Mouse (Mus musculus) kidney, postnatal 0 days (tissue): ENCODE measurements at regions not wholly inside any gene's neighbourhood (a gene's known extent, or its start where the extent isn't known, plus 50 kb on each side); places are given as distances from the start of the nearest gene placed in this dataset.

Experiments
- ATAC-seq: fragments of 200-750 bp; cut with Nextera tagmentation; replicated peaks from 2 replicates; pipeline ENCODE4 v1.8.0; 2017; ENCODE audit warnings: low read depth, moderate number of reproducible peaks, moderate TSS enrichment, moderate library complexity; ENCODE audit not compliant: low FRiP score
- DNase-seq: peaks from one replicate; pipeline ENCODE4 v3.0.0-alpha.2; 2016; ENCODE audit warnings: low spot score
- H3K27ac ChIP-seq: fragments of 300-500 bp; sonication (generic); 2 replicates; pipeline ENCODE4 v1.5.1; 2014; ENCODE audit warnings: mild to moderate bottlenecking
- H3K27me3 ChIP-seq: fragments of 300-500 bp; sonication (generic); 2 replicates; pipeline ENCODE4 v1.6.1; 2014; ENCODE audit warnings: low read length, mixed read lengths; ENCODE audit not compliant: insufficient read depth
- H3K36me3 ChIP-seq: fragments of 300-500 bp; sonication (generic); 2 replicates; pipeline ENCODE4 v1.6.1; 2014; ENCODE audit warnings: low read length, mixed read lengths; ENCODE audit not compliant: insufficient read depth
- H3K4me1 ChIP-seq: fragments of 300-500 bp; sonication (generic); replicated peaks from 2 replicates; pipeline ENCODE4 v1.6.1; 2014; ENCODE audit warnings: antibody characterized with exemption, low read length, mixed read lengths; ENCODE audit not compliant: insufficient read depth
- H3K4me2 ChIP-seq: fragments of 300-500 bp; sonication (generic); 2 replicates; pipeline ENCODE4 v1.6.1; 2014; ENCODE audit warnings: mild to moderate bottlenecking, low read length, moderate library complexity, mixed read lengths
- H3K4me3 ChIP-seq: fragments of 300-500 bp; sonication (generic); replicated peaks from 2 replicates; pipeline ENCODE4 v1.5.1; 2014; ENCODE audit warnings: low read depth, low read length
- H3K9ac ChIP-seq: fragments of 300-500 bp; sonication (generic); 2 replicates; pipeline ENCODE4 v1.6.1; 2014; ENCODE audit warnings: low read depth, low read length
- H3K9me3 ChIP-seq: fragments of 300-500 bp; sonication (generic); replicated peaks from 2 replicates; pipeline ENCODE4 v1.6.1; 2016; ENCODE audit warnings: low read length, inconsistent platforms, mixed read lengths
- CTCF ChIP-seq: IDR thresholded peaks from 2 replicates; pipeline ENCODE4 v1.5.1; 2016; ENCODE audit warnings: antibody characterized with exemption, low read depth, mild to moderate bottlenecking, moderate library complexity
- WGBS: fragments of 180-500 bp; shearing (Covaris S2); extraction: QIAGEN DNeasy Blood & Tissue Kit; methylation state at CpG from one replicate; pipeline ENCODE4 v1.1.7; 2014; 5-methylcytosine and 5-hydroxymethylcytosine counted together

DNA sequence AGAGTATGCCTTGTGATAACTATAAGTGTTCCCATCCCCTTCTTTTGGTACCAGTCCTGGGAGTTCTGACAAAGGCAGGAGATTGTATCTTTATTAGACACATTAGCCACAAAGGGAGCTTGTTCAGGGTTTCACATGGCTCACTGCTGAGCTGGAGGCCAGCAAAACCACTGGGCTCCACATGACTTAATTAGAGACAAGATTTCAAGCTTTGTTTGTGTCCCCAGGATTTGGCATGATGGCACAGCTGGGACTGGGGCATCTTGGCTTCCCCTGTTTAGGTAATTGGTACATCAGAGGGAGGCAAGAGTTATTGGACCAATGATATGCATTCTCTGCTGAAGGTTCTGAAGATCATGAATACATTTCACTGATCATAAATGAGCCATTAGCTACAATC, 456.8 kb upstream of the Tmpo start:
- Histone ChIP-seq H3K36me3 (no peaks in the 10 kb centered on the region), H3K27me3 (no peaks in the 10 kb centered on the region), H3K4me3 (no peak overlapping the region), H3K9me3 (no peaks in the 10 kb centered on the region), H3K4me1 (no peaks in the 10 kb centered on the region), H3K27ac (no peak overlapping the region), H3K4me2 (no peak overlapping the region), H3K9ac (no peak overlapping the region)
- ATAC-seq (no peak), DNase-seq (no peak)
- TF ChIP-seq CTCF, result no peak

DNA sequence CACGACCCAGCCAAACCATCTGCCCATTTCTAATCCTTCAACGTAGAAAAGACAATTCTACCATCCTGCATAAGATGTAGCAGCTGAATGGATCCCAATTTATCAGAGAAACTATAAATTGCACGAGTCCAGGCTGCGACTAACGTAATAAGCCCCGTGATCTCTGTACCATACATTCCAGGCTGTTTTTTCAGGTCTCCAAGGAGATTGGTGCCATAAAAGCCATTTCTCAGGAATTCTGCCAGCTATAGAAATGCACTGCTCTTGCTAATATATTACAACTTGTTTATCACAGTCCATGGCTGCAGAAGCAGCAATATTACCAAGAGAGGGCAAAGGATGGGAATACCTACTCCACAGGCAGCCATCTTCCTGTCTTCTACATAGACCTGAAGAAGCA, 447.6 kb upstream of the Tmpo start:
- Histone ChIP-seq H3K36me3 (no peaks in the 10 kb centered on the region), H3K4me2 (no peak overlapping the region), H3K27ac (no peak overlapping the region), H3K27me3 (no peaks in the 10 kb centered on the region), H3K9me3 (no peaks in the 10 kb centered on the region), H3K4me3 (no peak overlapping the region), H3K9ac (no peak overlapping the region), H3K4me1 (no peaks in the 10 kb centered on the region)
- DNase-seq, result no peak
- 70% methylated on average over 6 of the region's 6 CpGs for WGBS
- no peak for ATAC-seq
- no peak for TF ChIP-seq CTCF

DNA sequence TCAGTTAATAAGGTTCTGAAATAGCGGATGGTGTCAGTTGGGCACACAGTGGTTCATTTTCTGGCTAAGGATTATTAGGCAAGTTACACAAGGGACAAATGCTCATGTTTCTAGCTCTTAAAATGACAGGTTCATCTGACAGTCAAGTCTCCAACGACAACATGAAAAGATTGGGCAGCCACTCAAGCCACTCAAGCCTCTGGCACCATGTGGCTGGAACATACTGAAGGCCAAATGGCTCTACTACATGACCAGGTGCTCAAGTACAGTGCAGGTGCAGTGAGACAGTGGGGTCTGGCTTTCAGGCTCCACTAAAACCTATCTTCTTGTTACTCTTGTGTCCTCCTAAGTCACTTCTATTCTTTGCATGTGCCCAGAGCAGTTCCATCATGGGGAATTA, 441.2 kb upstream of the Tmpo start:
- no peaks in the 10 kb centered on the region for H3K36me3 ChIP-seq

DNA sequence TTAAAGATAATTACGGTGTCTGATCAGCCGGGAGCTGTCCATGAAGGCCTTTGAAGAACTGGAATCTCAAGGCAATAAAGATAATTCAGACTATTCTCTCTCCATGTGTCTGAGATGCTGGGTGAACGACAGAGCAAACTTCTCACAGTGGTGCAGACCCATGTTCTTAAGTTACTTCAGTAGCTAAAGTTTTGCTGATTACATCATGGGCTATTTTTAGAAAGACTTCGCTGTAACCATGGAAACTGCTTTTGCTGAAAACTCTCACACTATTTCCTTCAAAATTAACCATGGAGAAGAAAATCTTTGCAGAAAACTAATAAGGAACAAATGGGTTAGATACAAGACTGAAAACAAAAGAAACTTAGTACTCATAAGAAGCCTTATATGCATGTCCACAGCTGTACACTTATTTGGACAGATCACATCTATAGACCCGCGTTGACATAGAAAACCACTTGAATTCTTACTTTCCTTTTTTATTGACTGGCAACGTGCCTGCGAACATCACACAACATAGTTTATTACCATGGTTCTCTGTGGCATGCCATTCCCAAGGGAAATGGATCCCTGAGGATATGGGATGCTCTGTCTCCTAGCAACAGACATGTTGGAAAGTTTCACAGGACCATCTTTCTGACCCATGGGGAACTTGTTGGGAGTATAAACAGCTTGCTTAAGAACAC, 432.8 kb upstream of the Tmpo start:
- H3K4me2 ChIP-seq, result no peak overlapping the region
- H3K4me1 ChIP-seq, result no peaks in the 10 kb centered on the region
- no peak overlapping the region for H3K27ac ChIP-seq
- H3K4me3 ChIP-seq, result no peak overlapping the region
- H3K9me3 ChIP-seq, result no peaks in the 10 kb centered on the region
- ATAC-seq, result no peak
- H3K36me3 ChIP-seq, result no peaks in the 10 kb centered on the region
- H3K27me3 ChIP-seq, result no peaks in the 10 kb centered on the region
- TF ChIP-seq CTCF, result no peak
- H3K9ac ChIP-seq, result no peak overlapping the region
- WGBS, result 66% methylated on average over 8 of the region's 8 CpGs
- DNase-seq, result peak; percentile 2

More for the DNA sequence above, 441.2 kb upstream of the Tmpo start:
- Histone ChIP-seq H3K4me1 (no peaks in the 10 kb centered on the region), H3K4me2 (no peak overlapping the region), H3K27ac (no peak overlapping the region), H3K9ac (no peak overlapping the region), H3K9me3 (no peaks in the 10 kb centered on the region), H3K4me3 (no peak overlapping the region), H3K27me3 (no peaks in the 10 kb centered on the region)
- DNase-seq (no peak), ATAC-seq (no peak)
- no peak for TF ChIP-seq CTCF
- 77% methylated on average over 2 of the region's 2 CpGs for WGBS

DNA sequence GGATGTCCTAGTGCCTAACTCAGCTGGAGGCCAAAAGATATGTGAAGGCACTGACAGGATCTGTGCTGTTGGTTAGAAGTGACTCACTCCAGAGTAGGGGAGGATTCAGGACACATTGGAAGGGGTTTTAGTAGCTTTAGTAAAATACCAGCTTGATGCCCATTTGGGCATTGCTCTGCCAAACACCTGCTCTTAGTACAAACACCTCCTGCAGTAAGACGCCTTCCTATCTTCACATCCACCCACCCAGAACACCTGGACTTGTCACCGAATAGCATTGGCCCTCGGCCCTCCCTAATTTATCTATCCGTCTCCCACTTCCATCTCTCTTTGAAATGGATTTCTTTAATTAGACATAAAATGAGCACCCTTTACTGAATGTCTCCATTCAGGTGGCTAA, 430.9 kb upstream of the Tmpo start:
- Histone ChIP-seq H3K4me1 (no peaks in the 10 kb centered on the region), H3K4me3 (no peak overlapping the region), H3K36me3 (no peaks in the 10 kb centered on the region), H3K9ac (no peak overlapping the region), H3K27ac (no peak overlapping the region), H3K9me3 (no peaks in the 10 kb centered on the region), H3K27me3 (no peaks in the 10 kb centered on the region), H3K4me2 (no peak overlapping the region)
- 79% methylated on average over 4 of the region's 4 CpGs for WGBS
- no peak for TF ChIP-seq CTCF
- ATAC-seq (no peak), DNase-seq (no peak)

DNA sequence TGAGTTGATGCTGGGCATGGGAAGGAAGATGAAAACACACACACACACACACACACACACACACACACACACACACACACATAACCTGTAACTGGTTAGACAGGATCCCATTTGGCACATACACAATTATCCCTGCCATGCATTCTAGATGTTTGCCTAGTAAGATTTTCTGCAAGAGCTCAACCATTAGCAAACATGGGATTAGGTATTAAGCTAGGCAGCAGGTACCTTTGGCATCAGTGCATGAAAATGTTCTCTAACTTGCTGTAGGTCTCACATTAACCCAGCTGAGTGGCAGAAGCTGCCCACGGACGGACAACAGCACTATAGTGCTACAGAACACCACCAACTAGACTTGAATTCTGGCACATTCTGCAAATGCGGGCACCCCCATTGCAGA, 413.8 kb upstream of the Tmpo start:
- Histone ChIP-seq H3K4me2 (no peak overlapping the region), H3K4me1 (no peaks in the 10 kb centered on the region; the same call in 1 of the 2 replicates), H3K9me3 (no peaks in the 10 kb centered on the region), H3K27me3 (no peaks in the 10 kb centered on the region), H3K36me3 (no peaks in the 10 kb centered on the region), H3K4me3 (no peak overlapping the region), H3K27ac (no peak overlapping the region), H3K9ac (no peak overlapping the region)
- TF ChIP-seq CTCF, result no peak
- WGBS, result 59% methylated on average over 3 of the region's 3 CpGs
- peak; percentile 51 for DNase-seq
- no peak; the same call in 1 of the 2 replicates for ATAC-seq

DNA sequence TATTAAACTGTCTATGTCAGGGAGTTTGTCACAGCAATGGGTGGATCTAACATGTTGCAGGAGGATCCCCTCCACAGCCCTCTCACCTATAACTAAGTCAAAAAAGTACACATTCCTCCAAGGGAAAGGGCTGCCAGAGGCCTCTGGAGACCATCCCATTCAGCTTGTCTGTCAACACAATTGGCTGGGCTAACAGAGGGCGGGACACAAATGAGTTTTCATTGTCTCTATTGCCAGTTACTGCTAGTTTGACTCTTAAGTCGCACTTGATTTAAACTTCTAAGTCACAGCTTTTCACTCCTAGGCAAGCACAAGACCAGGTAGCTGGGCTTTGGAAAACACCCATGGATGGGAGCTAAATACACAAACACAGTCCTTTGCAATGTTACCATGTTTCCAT, 412.3 kb upstream of the Tmpo start:
- TF ChIP-seq CTCF, result no peak
- H3K4me2 ChIP-seq, result no peak overlapping the region
- H3K4me1 ChIP-seq, result no peaks in the 10 kb centered on the region; the same call in 1 of the 2 replicates
- no peak overlapping the region for H3K9ac ChIP-seq
- no peaks in the 10 kb centered on the region for H3K27me3 ChIP-seq
- no peak overlapping the region for H3K4me3 ChIP-seq
- H3K36me3 ChIP-seq, result no peaks in the 10 kb centered on the region
- no peak for DNase-seq
- 88% methylated on average over 2 of the region's 2 CpGs for WGBS
- no peak overlapping the region for H3K27ac ChIP-seq
- no peaks in the 10 kb centered on the region for H3K9me3 ChIP-seq
- ATAC-seq, result no peak
